Mouse (Mus musculus): ENCODE results near the gene Hfm1. TPM values are rescaled to one million over a fixed set of nuclear protein-coding genes. Genes with fewer than 3 reads are reported as not detected.

The Hfm1 gene
- total RNA-seq (2021) = not detected
- long read RNA-seq, experiment 1 = 0 reads
- long read RNA-seq, experiment 2 = 0 reads

DNA sequence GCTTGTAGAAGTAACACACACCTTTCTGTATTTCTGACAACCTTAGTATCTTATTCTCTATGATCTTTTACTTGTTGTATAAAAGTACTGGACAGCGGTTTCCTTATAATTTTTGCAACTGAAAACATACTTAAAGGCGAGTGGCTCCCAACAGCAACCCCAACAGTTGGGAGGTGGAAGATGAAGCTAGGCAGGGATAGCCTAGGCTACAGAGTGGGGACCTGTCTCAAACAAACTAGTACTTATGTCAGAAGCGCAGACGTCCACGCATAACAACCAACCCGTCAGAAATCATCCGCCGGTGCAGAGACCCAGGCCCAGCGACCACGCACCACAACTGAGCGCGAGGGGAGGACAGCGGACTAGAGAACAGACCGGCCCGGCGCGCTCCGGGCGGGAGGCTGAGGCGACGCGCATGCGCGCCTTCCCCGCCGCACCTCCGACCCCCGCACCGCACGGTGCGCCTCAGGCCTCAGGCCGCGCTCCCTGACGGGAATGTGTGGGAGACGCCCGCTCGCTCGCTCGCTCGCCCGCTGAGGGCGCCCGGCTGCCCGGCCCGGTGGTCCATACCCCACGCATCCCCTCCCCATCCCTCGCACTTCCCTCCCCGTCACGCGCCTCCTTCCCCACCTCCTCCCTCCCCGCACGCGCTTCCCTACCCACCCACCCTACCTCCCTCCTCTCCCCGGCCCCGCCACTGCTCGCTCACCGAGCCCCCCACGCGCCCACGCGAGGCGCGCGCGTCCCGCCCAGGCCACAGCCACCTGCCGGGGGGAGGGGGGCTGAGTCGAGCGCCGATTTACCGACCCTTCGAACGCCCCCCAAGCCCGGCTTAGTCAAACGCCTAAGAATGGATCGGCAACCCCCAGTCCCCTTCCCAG, at the start of gene Hfm1:
TSS of gene Hfm1 (minus strand) at position 834 of the 881 bp plus-strand sequence.
- peak; percentile 23 for DNase-seq

DNA sequence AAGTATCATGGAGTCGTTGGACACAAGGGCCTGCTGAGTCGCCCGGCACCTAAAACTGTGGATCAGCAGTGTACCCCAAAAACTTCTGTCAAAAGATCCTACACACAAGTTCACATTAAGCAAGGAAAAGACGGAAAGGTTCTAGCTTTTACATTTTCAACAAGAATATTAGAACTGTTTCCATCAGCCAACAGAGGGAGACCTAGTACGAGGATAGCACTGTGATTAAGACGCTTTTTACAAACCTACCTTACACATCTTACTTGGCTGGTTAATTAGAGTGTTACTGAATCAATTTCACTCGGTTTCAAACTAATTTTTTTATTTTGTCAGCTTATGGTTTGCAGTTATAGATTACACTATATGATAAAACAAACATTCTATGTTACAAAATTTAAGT, 47.8 kb upstream of the Hfm1 start:
- DNase-seq = no peak

DNA sequence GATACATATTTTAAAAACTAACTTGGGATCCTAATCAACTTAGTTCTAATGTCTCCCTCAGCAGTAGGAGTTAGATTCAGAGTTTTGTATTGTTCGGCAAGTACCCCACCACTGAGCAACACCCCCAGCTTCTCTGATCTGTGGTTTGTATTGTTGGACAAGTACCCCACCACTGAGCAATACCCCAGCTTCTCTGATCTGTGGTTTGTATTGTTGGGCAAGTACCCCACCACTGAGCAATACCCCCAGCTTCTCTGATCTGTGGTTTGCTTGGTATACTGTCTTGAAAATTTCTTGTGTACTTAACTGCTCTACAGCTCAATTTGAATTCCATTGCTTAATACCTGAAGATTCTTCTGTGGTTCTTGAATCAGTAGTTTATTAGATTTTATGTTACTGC, 41.5 kb upstream of the Hfm1 start:
- DNase-seq = no peak

DNA sequence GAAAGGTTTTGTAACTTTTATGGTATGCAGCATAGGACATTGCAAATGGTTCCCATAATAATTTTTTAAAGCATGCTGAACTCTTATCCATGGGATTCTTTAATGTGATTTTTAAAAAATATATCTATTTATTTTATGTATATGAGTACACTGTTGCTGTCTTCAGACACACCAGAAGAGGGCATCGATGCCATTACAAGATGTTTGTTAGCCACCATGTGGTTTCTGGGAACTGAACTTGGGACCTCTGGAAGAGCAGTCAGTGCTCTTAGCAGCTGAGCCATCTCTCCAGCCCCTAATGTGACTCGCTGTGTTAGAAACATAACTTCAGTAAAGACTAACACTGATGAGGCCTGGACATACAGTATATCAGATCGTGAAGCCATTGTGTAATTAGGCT, 40.3 kb upstream of the Hfm1 start:
- no peak for DNase-seq

DNA sequence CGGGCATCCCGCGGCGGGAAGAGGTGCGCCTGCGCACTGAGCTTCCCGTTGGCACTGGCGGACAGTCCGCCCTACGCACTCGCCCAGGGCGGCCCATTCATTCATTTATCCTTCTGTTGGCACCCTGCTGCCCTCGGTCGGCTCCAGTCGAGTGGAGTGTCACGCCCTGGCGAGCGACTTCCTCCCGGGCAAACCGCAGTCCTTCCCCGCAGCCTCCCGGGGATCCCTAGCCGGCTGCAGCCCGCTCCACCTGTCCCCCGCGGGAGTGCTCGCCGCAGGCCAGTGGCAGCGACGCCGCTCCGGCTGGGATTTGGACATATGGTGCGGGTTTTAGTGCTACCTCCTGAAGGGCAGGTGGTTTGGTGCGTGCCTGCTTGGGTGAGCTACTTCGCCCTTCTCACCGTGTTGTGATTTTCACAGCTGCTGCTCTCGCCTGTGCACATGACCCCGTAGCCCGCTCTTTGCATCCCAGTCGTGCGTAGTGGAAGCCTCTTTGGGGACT, 38.4 kb upstream of the Hfm1 start:
- DNase-seq = no peak

DNA sequence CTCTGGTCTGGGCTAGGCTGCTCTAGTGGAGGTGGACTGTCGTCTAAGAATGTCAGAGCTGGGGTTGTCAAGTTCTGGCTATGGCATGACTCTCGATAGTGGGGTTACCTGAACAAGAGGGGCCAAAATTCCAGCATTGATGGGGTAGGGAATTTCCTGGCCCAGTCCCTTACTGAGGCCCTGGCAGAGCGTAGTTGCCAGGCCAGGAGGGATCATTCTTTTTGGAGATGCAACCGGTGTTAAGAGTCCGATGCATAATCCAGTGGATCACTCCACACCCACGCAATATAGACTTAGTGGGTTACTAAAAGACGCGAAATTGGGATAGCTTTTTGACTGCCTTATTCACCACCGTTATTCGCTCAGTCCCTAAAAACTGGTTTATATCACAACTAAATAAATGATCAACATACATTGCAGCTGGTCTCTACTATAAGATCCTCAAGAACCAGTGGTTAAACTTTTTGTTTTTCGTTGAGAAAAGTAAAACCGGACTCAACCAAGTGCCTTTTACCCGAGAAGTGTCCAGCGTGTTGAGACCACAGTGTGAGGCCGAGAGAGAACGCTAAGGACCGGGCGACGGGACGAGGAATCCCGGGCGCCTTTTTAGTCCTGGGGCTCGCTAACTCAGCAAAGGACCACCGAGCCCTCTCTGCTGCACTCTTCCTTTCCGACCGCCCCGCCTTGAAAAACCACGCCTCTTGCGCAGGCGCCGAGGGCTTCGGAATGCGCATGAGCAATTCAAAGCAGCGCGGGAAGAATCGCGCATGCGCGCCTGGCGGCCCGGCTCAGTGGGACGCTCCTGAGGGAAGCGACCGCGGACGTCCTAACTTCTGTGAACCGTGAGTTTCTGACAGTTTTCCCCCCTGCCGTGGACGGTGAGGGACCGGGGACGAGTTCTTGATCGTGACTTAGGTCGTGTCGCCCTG, 37.7 kb upstream of the Hfm1 start, which contains the start of gene Cdc7:
TSS of gene Cdc7 (plus strand) at position 739 of the 929 bp plus-strand sequence.
- peak; percentile 85 for DNase-seq

DNA sequence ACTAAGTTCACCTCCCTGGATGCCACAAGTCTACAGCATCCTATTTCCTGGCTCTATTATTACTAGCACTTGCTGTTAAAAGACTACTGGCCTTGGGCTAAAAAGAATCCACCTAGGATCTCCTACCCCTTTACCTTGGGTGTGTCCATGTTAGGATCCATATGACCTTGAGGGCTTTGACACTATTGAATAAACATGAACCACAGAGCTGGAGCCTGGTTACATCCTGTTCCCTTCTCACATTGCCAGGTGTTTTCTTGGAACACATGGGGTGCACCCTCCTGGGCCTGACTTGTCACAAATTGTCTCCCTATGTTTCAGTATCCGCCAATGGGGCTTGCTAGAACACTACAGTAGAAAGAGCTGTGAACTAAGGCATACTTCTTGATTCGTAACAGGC, 34.3 kb upstream of the Hfm1 start:
- DNase-seq = no peak

DNA sequence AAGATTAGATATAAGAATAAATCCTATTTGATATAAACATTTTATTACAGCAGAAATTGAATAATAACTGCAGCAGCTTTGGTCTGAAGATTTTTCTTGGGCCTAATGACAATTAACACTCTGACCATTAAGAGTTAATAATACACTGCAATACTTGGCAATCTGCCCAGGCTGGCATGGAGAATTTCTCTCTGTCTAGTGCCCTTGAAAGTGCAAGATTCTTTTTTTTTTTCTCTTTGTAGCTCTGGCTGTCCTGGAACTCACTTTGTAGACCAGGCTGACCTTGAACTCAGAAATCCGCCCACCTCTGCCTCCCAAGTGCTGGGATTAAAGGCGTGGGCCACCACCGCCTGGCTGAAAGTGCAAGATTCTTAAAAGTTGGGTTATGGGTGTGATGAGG, 32.9 kb upstream of the Hfm1 start:
- no peak for DNase-seq

DNA sequence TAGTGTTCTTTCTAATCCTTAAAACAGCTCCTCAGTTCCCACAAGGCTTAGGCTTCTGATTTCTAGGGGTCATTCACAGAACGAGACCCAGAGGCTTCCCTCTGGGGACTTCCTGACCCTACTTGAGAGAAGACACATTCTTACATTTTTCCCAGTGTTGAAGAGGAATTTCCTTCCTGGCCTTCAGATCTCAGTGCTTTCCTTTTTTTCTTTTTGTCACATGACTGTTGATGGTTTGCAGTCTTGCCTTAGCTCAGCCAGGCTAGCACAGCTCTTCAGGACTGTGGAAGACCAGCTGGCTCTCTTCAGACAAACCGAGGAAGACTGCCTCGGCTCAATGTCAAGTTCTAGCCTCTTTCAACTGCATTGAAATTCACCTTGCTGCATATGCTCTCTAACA, 30.3 kb upstream of the Hfm1 start:
- no peak for DNase-seq

DNA sequence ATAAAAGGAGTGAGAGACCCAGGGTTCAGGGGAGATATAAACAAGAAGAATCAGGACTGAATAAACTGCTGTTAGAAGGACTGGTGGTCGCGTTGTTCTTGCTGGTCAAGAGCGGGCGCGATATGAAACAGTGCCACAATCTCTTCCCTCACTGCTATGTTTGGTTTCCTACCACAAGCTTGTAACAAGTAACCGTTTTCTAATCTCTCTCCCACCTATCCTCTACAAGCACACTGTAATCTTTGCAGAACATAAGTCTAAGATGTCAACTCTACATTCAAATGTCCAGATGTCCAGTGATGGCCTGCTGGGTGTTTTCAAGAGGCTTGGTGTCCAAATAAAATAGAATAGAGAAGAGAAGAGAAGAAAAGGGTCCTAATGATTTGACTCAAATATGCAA, 22.6 kb upstream of the Hfm1 start:
- DNase-seq = no peak

DNA sequence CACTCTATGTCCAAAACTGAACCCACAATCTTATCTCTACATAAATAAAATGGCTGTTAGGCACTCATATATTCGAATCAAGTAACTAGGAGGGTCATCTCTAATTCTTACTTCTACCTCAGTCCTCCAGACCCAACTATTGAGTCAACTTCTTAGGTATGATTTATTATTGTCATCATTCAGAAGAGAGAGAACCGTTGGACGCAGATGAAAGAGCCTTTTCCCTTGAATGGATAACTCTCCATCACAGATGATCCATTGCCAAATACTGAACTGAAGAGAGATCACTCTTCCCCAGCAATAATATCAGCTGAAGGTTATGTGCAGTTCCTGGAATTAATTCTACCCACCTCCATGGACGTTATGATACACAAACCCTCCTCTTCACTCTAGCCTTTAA, 20.2 kb upstream of the Hfm1 start:
- no peak for DNase-seq

DNA sequence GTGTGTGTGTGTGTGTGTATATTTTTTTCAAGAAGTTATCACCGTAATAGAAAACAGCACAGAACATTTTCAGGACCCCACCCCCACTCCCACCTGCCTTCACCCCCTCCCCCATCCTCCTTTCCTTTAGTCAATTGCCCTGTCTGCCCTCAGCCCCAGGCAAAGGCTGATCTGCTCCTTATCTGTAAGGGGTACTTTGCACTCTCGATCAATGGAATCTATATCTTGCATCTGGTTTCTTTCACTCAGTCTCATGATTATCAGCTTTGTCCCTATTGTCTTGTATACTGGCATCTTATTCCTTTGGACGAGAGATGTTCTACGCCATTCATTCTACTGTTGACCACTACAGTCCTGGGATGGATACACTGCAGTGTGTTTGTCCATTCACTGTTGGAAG, 1.9 kb upstream of the Hfm1 start:
- no peak for DNase-seq

DNA sequence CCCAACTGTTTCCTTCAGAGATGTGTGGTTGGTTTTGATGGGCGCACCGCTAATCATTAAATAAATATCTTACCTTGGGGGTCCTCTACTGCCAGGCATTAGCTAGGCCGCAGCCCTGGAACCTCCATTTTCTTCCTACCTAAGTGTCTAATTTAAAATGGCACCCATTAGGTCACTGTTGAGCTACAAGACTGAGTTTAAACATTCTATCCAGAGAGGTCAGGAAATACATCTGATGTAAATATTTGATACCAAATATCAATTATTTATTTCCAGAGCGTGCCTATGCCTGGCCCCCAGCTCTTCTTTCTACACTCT, 207 bp upstream of the Hfm1 start:
- DNase-seq = no peak

DNA sequence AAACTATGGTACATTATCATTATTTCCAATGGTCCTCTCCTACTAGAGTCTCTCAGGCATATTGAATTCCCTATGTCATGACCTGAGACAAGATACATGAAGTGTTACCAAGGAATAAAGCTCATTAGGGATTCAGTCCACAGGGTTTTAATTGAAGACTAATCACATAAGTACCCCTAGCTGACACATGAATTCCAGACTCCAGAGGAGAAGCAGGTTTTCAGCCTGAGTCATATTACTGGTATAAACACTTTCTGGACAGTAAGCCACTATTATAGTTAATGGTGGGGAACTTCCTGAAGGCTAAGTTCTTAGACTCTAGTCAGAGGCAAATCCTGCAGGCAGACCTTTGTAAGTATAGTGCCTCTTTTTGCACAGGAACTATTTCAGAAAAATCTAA, 6.8 kb downstream of the Hfm1 start:
- DNase-seq = no peak

DNA sequence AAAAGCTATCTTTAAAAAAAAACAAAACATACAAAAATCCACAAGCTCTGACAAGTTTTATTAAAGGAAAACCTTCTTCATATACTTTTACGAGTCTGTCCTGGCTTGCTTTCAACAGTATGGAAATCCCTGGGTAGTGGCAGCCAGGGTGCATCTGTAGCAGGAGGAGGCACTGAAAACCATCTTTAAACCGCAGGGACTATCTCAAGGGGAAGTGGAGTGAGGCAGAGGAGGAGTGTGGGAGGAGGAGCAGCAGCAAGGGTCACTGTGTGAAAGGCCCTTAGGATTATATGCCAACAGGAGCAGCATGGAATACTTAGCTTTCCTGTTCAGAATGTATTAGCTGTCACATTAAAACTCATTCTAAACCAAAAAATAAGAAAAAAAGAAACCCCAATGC, 29.2 kb downstream of the Hfm1 start:
- DNase-seq = no peak

DNA sequence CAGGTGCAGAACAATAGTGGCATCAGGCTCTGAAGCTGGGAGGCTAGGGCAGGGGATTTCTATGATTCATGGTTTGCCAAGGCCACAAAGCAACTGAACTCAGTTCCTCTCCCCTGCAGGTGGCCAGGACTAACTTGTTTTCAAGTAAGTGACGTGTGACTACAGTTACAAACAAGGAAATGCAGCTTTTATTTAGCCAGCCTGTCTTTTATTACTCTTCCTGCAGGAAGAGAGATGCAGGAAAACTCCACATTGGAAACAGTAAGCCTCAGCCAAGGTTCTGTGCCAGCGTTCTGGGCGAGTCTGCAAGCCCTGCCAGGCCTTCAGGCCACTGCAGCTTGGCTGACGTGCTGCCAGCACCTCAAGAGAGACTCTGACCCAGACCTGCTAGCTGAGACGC, 34.3 kb downstream of the Hfm1 start:
- peak; percentile 50 for DNase-seq

DNA sequence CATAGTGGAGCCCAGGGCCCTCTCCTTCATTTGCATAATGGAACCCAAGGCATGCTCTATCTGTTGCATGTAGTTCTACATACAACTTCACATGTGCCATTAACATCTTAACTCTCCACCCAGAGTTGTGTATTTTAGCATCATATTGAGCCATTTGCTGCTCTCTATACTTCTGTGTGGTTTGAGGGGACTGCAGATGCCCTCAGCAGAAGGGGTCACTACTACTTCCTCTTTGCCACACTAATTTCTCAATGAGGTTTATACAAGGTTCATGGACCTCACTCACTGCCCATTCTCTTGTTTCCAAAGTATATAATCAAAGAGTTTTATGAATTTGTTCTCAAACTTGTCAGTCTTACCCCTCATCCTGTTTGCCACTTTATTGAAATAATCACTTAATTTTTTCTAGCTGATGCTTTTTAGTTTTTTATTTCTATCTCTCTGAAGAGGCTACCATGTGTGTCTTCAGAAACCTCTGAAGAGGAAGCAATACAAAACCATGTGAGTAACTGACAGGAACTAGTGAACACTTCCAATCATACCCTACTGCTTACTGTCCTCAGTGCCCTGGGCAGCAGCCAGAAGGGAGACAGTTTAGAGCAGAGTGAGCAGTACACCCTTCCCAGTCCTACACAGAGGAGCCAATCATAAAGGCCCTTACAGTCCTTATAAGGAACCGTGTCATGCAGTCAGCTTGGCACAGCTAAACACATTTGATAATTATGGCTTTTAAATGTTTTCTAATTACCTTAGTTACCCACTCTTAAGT, 38.6 kb downstream of the Hfm1 start:
- no peak for DNase-seq

DNA sequence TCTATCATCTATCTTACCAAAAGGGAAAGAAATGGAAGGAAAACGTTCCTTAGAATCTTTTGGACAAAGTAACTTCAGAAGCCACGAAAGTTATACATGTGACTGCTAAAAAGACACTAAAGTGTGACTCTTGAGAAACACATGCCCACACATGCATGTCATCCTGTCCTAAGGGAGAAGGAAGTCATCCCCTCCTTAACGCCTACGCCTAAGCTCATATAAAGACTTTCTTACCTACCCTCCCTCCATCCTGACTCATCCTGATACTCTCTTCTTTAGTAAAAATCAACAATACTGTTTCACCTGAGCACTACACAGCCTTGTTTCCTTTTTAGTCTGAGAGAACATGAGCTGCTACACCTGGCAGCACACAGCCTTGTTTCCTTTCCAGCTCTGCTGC, 40.6 kb downstream of the Hfm1 start:
- no peak for DNase-seq

DNA sequence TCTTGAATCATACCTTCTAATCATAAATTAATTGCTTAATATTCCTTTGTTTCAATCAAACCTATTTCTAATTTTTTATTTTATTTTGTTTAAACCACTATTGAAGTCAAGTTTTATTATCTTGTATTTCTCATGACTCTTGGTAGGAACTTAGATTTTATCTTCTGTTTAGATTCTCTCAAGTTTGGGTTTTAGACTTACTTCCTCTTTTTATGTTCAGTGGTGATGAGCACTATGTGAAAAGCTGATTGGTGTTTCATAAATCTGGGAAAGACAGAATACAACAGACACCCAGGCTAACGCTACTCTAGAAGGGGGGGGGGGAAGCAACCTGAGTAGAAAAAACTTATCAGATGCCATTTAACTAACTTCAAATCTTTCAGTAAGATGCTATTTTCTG, 49.7 kb downstream of the Hfm1 start:
- DNase-seq = no peak

DNA sequence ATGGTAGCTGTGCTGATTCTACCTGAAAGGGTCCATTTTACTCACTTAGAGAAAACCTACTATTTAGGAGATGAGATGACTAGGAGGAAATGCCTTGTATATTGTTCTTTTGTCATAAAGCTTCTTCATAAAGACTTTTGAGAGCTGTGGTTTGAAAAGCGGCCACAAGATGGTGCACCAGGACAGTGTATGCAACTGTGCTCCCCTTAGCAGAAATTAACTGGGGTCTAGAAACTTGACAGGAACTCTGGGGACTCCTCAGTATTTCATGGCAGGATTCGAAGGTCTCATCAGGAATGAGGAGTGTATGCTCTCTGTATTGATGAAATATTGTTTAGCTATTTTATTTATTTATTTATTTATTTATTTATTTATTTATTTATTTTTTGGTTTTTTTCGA, 65.7 kb downstream of the Hfm1 start:
- no peak for DNase-seq

DNA sequence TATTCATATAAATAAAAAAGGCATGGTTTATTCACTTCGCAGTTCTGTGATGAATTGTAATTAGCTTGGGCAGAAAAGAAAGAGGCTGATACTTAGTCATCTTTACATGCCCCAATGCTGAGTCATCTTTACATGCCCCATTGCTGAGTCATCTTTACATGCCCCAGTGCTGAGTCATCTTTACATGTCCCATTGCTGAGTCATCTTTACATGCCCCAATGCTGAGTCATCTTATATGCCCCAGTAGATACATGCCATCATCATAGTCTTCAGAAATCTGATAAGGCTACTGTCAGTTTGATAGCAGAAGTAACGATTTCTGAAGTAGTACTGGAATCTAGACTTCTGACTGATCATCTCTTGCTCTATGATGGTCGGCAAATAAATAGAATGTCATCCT, 72.8 kb downstream of the Hfm1 start:
- no peak for DNase-seq

DNA sequence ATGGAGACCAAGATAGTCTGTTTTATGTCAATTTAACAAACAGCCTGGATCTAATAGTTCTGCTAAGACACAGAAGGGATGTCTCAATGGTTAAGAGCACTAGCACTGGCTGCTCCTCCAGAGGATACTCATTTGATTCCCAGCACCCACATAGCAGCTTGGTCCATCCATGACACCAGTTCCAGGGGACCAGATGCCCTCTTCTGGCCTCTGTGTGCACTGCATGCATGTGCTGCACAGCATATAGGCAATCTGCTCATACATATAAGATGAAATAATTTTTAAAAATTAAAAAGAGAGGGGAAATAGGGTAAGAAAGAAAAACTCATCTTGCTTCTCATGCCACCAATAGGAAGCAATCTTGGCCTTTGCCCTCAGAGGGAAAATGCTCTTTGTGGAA, 79.1 kb downstream of the Hfm1 start:
- DNase-seq = no peak
